Mouse (Mus musculus) CD4-positive, CD25-positive, alpha-beta regulatory T cell, adult 2 months (primary cell): Measurements from ENCODE around the gene March2.

Experiments
- DNase-seq: peaks from one replicate; pipeline ENCODE4 v3.0.0-alpha.2; 2012; ENCODE audit warnings: low read depth, low spot score

Gene March2

GRCm38 (mm10) chr17:33637516-33638276 lies 80.8 kb downstream of the March2 start, which contains the start of gene Pram1:
Gene Pram1 (plus strand): TSS chr17:33638056.
- DNase-seq, result no peak

GRCm38 (mm10) chr17:33637038-33637437 lies 81.4 kb downstream of the March2 start:
- no peak for DNase-seq
